In genomic region chr1:170674184-170674775, GRCm38 (mm10) we compare ENCODE assay signal across 16 mouse cellular contexts. TPM values are rescaled to one million over a fixed set of nuclear protein-coding genes. Genes with fewer than 3 reads are reported as not detected.
DNase-seq lines count a peak whose midpoint lies in the region.
"Had no signal": no experiment of that assay in that cellular context is flagged by ENCODE, and none has a peak within 500 bp of the region (broad histone marks: within the 10 kb centered on the region; RNA-seq: fewer than 3 reads in every experiment).

No protein-coding gene starts in this region.

- peak; percentile 11 for DNase-seq in cerebellum, adult 9-11 months
- no peak for DNase-seq in cerebellum, postnatal 4 days (ENCODE audit: low spot score in 2 of 2)
- DNase-seq in heart, postnatal 14 days: peak; percentile 40 to 47
- DNase-seq in heart, adult 8-10 months (ENCODE audit: low spot score): no peak
- peak; percentile 13 to 45 for DNase-seq in lung, postnatal 4 days
- DNase-seq in lung, adult 18-20 months: no peak
- DNase-seq in retina, embryonic 14.5 days (ENCODE audit: low spot score): peak; percentile 13
- no peak for DNase-seq in urinary bladder, postnatal 36 days (ENCODE audit: low spot score in 2 of 2)
- DNase-seq: adrenal gland, adult 2 months; kidney, adult 9 months; kidney, postnatal 36 days; liver, postnatal 0 days; right cerebral cortex, postnatal 14 days; thymus, postnatal 36 days had no signal

- intact Hi-C loops in heart, postnatal 14 days (cut with DNase I): no loop called here

RNA-seq across cellular contexts. Expression of gene Olfml2b, which starts 29.9 kb away (rescaled TPM):
- 10 to 100 TPM; 16.6 to 17.3 TPM for total RNA-seq in heart, postnatal 14 days (2021)
- 10 to 100 TPM in 1 of 4 experiments, 1 to 10 TPM in 3; 4.4 to 14.8 (median 7.6) TPM for total RNA-seq in heart, adult 8-10 months (2022)
- total RNA-seq: MEL; monocyte, adult 5-6 weeks had no signal

Comparison
In these comparisons a context has a peak if more than half of its experiments do, and no peak if none do; other contexts are left out.
1. DNase-seq: peak in cerebellum, adult 9-11 months (single experiment), heart, postnatal 14 days (2 of 2), lung, postnatal 4 days (2 of 2) and retina, embryonic 14.5 days (single experiment); none in cerebellum, postnatal 4 days (0 of 2), heart, adult 8-10 months (single experiment), lung, adult 18-20 months (0 of 2) and urinary bladder, postnatal 36 days (0 of 2).